28 mouse cellular contexts compared by ENCODE assay signal in the genomic region with DNA sequence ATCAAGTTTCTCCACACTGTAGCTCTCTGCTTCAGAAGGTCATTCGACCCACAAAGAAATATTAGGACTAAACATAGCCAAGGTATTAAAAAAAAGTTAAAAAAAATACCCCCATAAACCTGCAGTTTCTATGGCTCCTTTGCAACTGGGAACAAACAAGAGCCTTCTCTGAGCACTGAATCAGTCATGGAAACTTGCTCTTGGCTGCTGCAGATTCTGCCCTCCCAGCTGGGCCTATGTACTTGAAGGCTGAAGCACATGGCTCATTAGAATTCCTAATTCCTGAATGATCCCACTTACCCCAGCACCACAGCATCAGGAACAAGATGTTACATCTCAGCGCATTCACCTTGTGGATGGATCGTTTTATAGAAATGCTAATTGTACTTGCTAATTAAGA.
DNase-seq lines count a peak whose midpoint lies in the region; ATAC-seq and TF ChIP-seq lines count a peak whose summit lies in the region.
"Had no signal": no experiment of that assay in that cellular context is flagged by ENCODE, and none has a peak within 500 bp of the region (broad histone marks: within the 10 kb centered on the region; RNA-seq: fewer than 3 reads in every experiment).

No protein-coding gene starts in this region.

- no peaks in the 10 kb centered on the region for H3K36me3 ChIP-seq in kidney, postnatal 0 days (ENCODE audit: insufficient read depth, low read length)
- H3K36me3 ChIP-seq in limb, embryonic 13.5 days: no peaks in the 10 kb centered on the region
- H3K36me3 ChIP-seq: embryonic facial prominence, embryonic 10.5 days; embryonic facial prominence, embryonic 13.5 days; forebrain, embryonic 12.5 days; G1E; hindbrain, embryonic 12.5 days; hindbrain, embryonic 15.5 days had no signal

- 53% methylated on average over 3 of the region's 3 CpGs for WGBS in kidney, postnatal 0 days
- WGBS in limb, embryonic 13.5 days: 61% methylated on average over 3 of the region's 3 CpGs

- H3K4me3 ChIP-seq in kidney, postnatal 0 days (replicated peaks; ENCODE audit: low read depth, low read length): no peak overlapping the region
- H3K4me3 ChIP-seq in limb, embryonic 13.5 days: no peak overlapping the region
- H3K4me3 ChIP-seq: embryonic facial prominence, embryonic 10.5 days; embryonic facial prominence, embryonic 13.5 days; erythroblast, embryonic 14.5 days; forebrain, embryonic 12.5 days; gastrocnemius, adult 2 months; hindbrain, embryonic 12.5 days; hindbrain, embryonic 15.5 days had no signal

- ATAC-seq in kidney, postnatal 0 days (replicated peaks; ENCODE audit: low FRiP score, low read depth): no peak
- ATAC-seq in limb, embryonic 13.5 days (ENCODE audit: low FRiP score, low read depth): peak; percentile 57; the same call in 1 of the 2 replicates
- ATAC-seq: forebrain, postnatal 0 days; Patski had no signal

- no peak overlapping the region for H3K9ac ChIP-seq in kidney, postnatal 0 days (ENCODE audit: low read depth, low read length)
- no peak overlapping the region for H3K9ac ChIP-seq in limb, embryonic 13.5 days
- H3K9ac ChIP-seq: embryonic facial prominence, embryonic 13.5 days; forebrain, embryonic 12.5 days; forebrain, postnatal 0 days; hindbrain, embryonic 12.5 days; hindbrain, embryonic 15.5 days had no signal

- H3K4me1 ChIP-seq in kidney, postnatal 0 days (replicated peaks; ENCODE audit: insufficient read depth, low read length): no peaks in the 10 kb centered on the region
- H3K4me1 ChIP-seq in limb, embryonic 13.5 days: peaks cover 24% of the 10 kb centered on the region
- H3K4me1 ChIP-seq: embryonic facial prominence, embryonic 10.5 days; embryonic facial prominence, embryonic 13.5 days had no signal

- no peak overlapping the region for H3K4me2 ChIP-seq in kidney, postnatal 0 days (ENCODE audit: low read length)
- H3K4me2 ChIP-seq in limb, embryonic 13.5 days (replicated peaks): no peak overlapping the region
- H3K4me2 ChIP-seq: embryonic facial prominence, embryonic 13.5 days; forebrain, embryonic 12.5 days; heart, embryonic 11.5 days; hindbrain, embryonic 12.5 days; hindbrain, embryonic 15.5 days had no signal

- no peak for TF ChIP-seq CTCF in kidney, postnatal 0 days (IDR thresholded peaks at IDR 0.05; ENCODE audit: low read depth)

- no peak overlapping the region for H3K27ac ChIP-seq in kidney, postnatal 0 days
- H3K27ac ChIP-seq in limb, embryonic 13.5 days: 0 out of 2 replicates have a peak overlapping the region, but pooled peaks have one; percentile 3
- H3K27ac ChIP-seq: embryonic facial prominence, embryonic 10.5 days; embryonic facial prominence, embryonic 13.5 days; forebrain, embryonic 12.5 days; gastrocnemius, adult 2 months; hindbrain, embryonic 12.5 days; hindbrain, embryonic 15.5 days had no signal

- DNase-seq in kidney, postnatal 0 days (ENCODE audit: low spot score): peak; percentile 22
- DNase-seq in kidney, postnatal 10 days: no peak
- DNase-seq in brain, adult 2 months (ENCODE audit: low read depth, low spot score): peak; percentile 42
- DNase-seq in right cerebral cortex, postnatal 14 days: no peak
- no peak for DNase-seq in spleen, adult 12 weeks (ENCODE audit: low spot score)
- DNase-seq: adrenal gland, postnatal 10 days; adrenal gland, postnatal 36 days; B cell, adult 2 months; cerebellum, adult 11-12 months; cerebellum, adult 8-10 months; cerebellum, postnatal 10 days; cerebellum, postnatal 36 days; embryo, embryonic 11 days; forebrain, postnatal 0 days; gastrocnemius, adult 2 months; gastrocnemius, postnatal 14 days; heart, adult 11 months had no signal

- no peaks in the 10 kb centered on the region for H3K9me3 ChIP-seq in kidney, postnatal 0 days (replicated peaks; ENCODE audit: low read length)
- H3K9me3 ChIP-seq in limb, embryonic 13.5 days: no peaks in the 10 kb centered on the region
- H3K9me3 ChIP-seq: embryonic facial prominence, embryonic 10.5 days; embryonic facial prominence, embryonic 13.5 days; forebrain, embryonic 12.5 days; G1E; hindbrain, embryonic 12.5 days; hindbrain, embryonic 15.5 days had no signal

- no peaks in the 10 kb centered on the region for H3K27me3 ChIP-seq in kidney, postnatal 0 days (ENCODE audit: insufficient read depth, low read length)
- H3K27me3 ChIP-seq in limb, embryonic 13.5 days: no peaks in the 10 kb centered on the region
- H3K27me3 ChIP-seq: CH12.LX; embryonic facial prominence, embryonic 13.5 days; hindbrain, embryonic 12.5 days; hindbrain, embryonic 15.5 days had no signal

Comparison
In these comparisons a context has a peak if more than half of its experiments do, and no peak if none do; other contexts are left out.
1. DNase-seq: peak in kidney, postnatal 0 days (single experiment) and brain, adult 2 months (single experiment); none in kidney, postnatal 10 days (single experiment), right cerebral cortex, postnatal 14 days (single experiment) and spleen, adult 12 weeks (single experiment).